Mouse (Mus musculus): ENCODE data around the gene Hltf.
A peak's percentile ranks its signal among the peaks of the same experiment; 100 is the strongest.
"Not testable (repeated sequence)": the region's sequence is repeated elsewhere in the genome, so short reads cannot be mapped to it uniquely, and the experiment has no call there.

Hltf gene

DNA sequence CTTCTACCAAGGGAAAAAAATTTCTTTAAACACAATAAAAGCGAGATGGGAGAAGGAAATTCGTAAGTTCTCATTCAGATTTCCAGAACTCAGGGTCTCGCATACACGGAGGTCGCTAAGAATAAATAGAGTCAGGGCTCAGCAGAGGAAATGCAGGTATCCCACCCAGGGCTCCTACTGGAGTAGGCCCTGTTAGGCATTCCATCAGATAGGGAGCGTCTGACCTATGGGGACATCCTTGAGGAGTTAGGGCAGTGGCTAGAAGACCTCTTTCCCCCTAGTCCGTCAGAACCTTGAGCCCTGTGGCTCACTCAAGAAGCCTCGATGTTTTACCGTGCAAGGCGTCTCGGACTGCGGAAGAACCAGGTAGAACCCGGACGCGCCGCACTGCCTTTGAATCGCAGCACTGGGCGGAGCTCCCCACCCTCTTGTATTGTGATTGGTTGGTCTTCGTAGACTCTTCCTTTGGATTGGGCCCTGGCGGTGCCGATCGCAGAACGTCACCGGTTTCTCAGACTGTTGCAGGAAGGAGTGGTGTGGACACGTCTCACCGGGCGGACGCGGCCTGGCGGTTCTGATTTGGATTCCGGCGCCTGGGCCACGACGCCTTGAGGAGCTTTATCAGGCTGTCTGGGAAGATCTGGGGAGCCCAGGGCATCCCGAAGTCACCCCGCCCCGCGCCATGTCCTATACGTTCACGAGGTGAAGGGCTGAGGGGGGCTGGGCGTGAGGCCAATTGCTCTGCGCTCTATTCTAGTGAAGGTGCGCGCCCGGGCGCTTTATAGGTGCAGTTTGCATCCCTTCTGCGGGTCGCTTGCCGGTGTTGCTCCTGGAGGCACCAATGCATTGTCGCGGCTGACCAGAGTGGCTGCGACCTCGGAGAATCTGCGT, at the start of gene Hltf:
Hltf (plus strand) TSS at position 506 of the 891 bp plus-strand sequence.
- DNase-seq (ENCODE audit: low read depth), result peak; percentile 96

- no peak for DNase-seq (ENCODE audit: low read depth)
These were observed 47.1 kb upstream of the Hltf start for GRCm38 (mm10) chr3:20010464-20010863.

DNA sequence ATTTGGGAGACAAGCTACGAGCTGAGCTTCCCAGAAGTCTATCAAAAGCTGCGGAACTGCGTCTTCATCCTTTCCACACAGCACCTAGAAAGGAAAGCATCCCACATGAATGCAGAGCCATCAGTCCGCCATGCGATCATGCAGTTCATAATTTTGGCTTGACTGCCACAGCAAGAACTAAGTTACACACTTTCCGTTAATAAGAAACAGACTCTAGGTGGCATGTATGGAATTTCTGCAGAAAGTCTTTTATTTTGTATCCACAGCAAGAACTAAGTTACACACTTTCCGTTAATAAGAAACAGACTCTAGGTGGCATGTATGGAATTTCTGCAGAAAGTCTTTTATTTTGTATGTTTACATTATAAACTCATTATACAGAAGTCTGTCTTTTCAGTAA, 46.7 kb upstream of the Hltf start:
- peak; percentile 32 for DNase-seq (ENCODE audit: low read depth)

DNA sequence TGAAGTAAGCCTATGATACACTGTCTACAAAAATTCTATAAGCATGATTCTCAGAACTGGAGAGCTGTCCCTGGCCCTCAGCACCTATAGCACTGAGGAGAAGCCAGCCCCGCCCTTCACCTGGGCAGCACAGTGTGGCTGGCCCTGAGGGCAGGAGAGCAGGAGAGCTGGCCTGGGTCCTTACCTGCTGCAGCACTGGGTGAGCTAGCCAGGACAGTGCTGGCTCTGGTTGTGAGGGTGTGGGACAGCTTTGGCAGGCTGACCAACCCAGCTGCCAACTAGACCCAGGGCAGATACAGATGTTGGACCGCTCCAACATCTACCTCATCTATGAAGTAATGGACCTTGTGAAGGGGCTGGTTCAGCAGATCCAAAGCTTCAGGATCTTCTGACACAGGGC, 43.2 kb upstream of the Hltf start:
- DNase-seq (ENCODE audit: low read depth), result no peak

- DNase-seq (ENCODE audit: low read depth), result no peak
These were observed 39.5 kb upstream of the Hltf start for GRCm38 (mm10) chr3:20018076-20018475.

DNA sequence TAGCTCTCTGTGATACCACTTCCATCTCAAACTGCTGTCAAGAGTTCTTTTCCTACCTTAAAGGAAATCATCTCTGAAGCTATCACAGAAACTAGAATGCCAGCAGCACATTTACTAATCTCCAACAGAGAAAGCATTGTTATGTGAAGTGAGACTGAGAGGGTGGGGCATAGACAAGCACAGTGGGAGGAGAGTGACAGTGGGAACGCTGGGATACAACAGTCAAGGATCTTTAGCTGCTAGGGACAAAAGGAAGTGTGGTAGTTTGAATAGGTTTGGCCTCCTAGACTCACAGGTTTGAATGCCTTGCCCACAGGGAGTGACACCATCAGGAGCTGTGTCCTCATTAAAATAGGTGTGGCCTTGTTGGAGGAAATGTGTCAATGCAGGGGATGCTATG, 33.8 kb upstream of the Hltf start:
- DNase-seq (ENCODE audit: low read depth), result no peak

GRCm38 (mm10) chr3:20026481-20026880, 31.1 kb upstream of the Hltf start:
- DNase-seq (ENCODE audit: low read depth), result no peak

DNA sequence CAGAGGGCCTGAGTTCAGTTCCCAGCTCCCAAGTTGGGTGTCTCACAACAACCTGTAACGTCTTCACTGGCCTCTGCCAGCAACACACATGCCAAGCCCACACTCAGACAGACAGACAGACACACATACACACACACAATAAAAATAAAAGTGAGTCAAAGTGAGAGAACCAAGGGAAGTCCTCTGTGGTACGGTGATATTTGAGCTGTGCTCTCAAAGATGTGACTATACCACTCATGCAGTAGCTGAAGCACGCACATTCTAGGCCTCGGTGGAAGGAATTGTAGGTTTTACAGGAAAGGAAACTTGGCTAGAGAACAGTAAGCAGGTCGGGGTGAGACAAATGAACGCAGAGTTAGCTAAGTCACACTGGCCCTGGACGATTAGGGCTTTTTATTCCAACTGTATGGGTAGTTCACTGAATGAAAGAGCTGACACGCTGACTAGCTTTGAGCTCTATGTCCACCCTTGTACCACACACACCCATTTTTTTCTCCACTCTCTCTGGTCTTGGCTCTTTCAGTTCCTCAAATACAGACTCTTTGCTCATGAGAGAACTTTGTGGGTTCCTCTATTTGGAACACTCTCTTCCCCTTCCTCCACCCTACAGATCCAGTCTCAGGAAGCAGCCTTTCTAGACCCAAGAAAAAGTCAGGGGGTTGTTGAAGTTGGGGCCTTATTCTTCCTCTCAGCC, 30.5 kb upstream of the Hltf start:
- DNase-seq (ENCODE audit: low read depth), result no peak

GRCm38 (mm10) chr3:20027788-20028187, 29.8 kb upstream of the Hltf start:
- no peak for DNase-seq (ENCODE audit: low read depth)

DNA sequence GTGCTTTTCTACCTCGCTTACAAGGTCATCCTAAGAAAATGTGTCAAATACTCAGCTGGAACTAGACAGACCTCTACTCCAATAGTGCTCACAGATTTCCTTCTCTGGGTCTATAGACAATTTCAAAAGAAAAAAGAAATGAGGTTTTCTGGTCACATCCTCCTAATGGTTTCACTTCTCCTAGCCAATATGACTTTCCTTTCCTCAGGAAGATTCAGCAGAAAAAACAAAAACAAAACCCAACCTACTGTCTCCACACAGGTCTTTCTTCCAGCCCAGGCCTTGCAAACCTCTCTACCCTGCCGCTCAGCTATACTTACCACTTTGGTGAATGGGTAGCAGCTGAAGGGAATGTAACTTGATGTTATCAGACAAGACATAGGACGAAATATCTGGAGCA, 29.0 kb upstream of the Hltf start:
- no peak for DNase-seq (ENCODE audit: low read depth)

DNA sequence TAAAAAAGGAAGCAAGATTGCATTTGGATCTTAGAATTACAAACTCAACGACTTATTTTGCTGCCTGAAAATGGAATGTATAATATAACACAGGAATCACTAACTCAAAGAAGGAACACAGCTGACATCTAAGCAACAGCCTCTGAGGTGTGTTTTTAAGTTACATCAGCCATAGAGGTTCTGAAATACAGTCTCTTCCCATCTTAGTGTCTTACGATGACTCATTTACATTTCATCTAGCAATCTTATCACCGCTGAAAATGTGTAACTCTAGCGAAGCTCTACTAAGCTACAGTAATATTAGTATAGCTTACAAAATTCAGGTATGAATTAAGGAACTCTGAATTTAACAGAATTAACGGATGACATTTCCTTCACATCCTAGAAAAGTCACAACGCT, 26.8 kb upstream of the Hltf start:
- DNase-seq (ENCODE audit: low read depth), result no peak

DNA sequence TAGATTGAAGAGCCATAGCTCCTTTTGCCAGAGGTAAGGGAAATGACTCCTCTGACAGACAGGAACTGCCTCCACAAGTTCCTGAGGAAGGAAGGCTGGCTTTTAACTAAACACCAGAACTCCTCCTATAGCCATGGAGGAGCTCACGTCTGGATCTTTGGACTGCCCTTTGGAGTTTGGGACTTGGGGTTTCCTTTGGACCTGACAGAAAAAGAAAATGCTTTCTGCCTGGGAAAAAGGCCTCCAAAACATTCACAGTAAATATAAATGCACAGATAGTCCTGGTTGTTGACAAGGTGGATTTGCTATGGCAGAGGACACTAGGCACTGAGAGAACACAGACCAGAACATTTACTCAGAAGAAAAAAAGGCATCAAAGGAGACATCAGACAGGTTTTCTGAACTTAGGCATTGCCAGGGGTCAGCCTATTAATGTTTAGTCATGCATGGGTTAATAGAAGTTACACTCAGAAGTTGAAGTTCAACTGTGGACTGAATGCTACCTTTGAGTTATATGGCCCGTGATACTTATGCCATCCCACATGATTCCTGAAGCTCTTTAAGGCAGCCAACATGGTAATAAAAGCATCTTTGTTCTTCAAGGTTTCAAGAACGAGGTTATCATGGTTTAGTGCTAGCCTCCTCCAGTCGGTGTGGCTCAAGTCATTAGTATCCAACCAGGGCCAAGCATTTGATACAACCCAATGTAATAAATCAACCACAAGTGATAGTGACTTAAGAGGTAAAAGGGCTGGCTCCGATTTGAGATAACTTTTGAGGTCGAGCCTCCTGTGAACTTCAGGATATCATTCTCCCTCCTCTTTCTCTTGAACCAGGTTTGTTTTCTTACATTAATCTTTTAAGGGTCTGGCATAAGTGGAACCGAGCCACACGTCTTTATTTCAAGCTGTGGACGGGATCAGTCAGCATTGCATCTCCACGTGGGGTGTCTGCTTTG, 23.6 kb upstream of the Hltf start:
- DNase-seq (ENCODE audit: low read depth), result no peak

GRCm38 (mm10) chr3:20034719-20035404, 22.7 kb upstream of the Hltf start, which contains the start of gene Hps3:
Hps3 (minus strand) TSS chr3:20035315.
- peak; percentile 88 for DNase-seq (ENCODE audit: low read depth)

DNA sequence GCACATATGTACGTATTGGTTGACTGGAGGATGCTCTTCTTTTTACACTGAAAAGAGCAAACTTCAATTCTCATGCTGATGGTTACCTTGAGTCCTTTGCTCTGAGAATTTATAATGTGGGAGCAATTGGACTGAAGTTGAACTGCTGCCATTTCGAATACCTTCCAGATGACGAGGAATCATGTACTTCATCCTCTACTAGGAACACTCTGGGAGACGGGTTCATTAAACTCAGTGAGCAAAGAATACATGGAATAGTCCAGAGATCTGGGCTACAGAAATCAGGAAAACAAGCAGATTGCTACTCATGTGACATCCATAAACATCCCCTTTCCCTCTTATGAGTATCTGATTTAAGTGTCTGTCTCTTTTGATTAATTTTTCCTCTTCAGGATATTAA, 21.5 kb upstream of the Hltf start:
- DNase-seq (ENCODE audit: low read depth), result peak; percentile 12

DNA sequence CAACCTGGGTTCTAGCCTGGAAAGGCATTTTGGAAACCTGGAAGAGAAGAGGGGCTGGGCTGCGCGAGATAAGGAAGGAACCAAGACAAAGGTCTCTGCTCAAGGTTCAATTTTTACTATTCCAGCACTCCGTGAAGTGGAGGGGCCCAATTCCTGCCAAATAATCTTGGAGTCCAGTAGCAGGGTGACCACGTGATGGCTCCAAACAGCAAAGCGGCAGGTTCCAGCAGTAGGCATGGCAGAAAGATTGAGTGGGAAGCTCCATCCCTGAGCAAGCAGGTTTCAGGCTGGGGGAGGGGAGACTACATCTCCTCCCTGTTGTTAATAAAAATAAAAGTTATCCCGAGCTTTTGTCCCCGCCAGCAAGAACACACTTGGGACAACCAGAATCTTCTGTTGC, 16.1 kb upstream of the Hltf start:
- DNase-seq (ENCODE audit: low read depth), result not testable (repeated sequence)

DNA sequence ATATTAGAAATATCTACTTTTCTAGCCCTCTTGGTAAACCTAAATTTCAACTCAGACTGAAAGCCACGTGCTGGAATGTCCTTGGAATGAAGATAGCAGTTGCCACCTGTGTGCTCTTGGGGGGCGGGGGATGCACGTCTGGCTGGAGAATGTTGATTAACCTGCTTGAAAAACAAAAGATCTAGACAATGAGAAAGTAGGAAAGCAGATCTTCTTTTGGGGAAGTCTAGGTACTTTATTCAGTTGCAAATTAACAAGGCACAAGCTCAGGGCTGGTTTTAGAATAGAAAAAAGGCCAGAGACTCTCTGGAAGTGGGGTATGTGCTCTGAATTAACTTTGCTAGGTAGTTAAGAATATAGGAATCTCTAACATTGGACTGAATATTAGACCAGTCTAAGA, 12.9 kb upstream of the Hltf start:
- DNase-seq (ENCODE audit: low read depth), result not testable (repeated sequence)

GRCm38 (mm10) chr3:20058197-20058541, 558 bp downstream of the Hltf start:
- DNase-seq (ENCODE audit: low read depth), result peak; percentile 55

- peak; percentile 77 for DNase-seq (ENCODE audit: low read depth)
These were observed 18.8 kb downstream of the Hltf start for GRCm38 (mm10) chr3:20076145-20077053.

GRCm38 (mm10) chr3:20082161-20082560, 24.6 kb downstream of the Hltf start:
- no peak for DNase-seq (ENCODE audit: low read depth)

GRCm38 (mm10) chr3:20103830-20104229, 46.2 kb downstream of the Hltf start:
- peak; percentile 23 for DNase-seq (ENCODE audit: low read depth)

- DNase-seq (ENCODE audit: low read depth), result no peak
These were observed 46.7 kb downstream of the Hltf start for GRCm38 (mm10) chr3:20104318-20104717.

All from NIH3T3 (cell line).